Mouse (Mus musculus): ENCODE data around the gene Polh.

DNA sequence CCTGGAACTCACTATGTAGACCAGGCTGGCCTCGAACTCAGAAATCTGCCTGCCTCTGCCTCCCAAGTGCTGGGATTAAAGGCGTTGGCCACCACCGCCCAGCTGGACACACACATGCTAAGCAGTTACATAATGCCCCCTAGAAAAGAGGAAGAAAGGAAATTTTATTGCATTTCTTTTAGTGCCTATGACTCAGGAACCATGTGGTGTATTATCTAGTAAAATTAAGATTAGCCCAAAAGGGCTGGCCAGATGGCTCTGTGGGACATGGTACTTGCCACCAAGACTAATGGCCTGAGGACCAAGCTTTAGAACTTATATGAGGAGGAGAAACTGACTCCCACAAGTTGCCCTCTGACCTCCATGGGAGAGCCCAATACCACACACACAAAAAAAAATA lies 62.6 kb downstream of the Polh start:
- TF ChIP-seq CTCF (IDR thresholded peaks at IDR 0.05; ENCODE audit: insufficient read depth, low read length) (no peak), POLR2A (IDR thresholded peaks at IDR 0.05; ENCODE audit: borderline replicate concordance, extremely low read depth, low read depth, low read length) (no peak)

All from lung, adult 2 months (tissue).